Mouse (Mus musculus) layer of hippocampus, postnatal 10 days (tissue): Measurements from ENCODE around the gene Dnajb13. TPM values are rescaled to one million over a fixed set of nuclear protein-coding genes. Genes with fewer than 3 reads are reported as not detected.
A peak's percentile ranks its signal among the peaks of the same experiment; 100 is the strongest.

Experiments
- DNase-seq, 2 experiments: peaks; one replicate each; pipeline ENCODE4 v3.0.0; 2021; ENCODE audit warnings: low spot score in 2 of 2
- long read RNA-seq: library from polyadenylated mRNA; stranded (forward); transcript quantifications from one replicate; pipeline ENCODE4 v2.0.0, GENCODE M21; 2023
- total RNA-seq, 2 experiments: library from RNA; stranded (reverse); gene quantifications; 2 replicates each; pipeline ENCODE4 v1.2.3; 2021

Gene Dnajb13
- total RNA-seq, result under 1 TPM; 0.50 to 0.87 TPM
- long read RNA-seq, partial matches to known transcripts, result 0 of 1 reads
- long read RNA-seq, other reads (novel, unspliced or antisense), result 0 of 1 reads

- peak in 1 of 2 experiments; percentile 33 for DNase-seq
Measured at GRCm38 (mm10) chr7:100514573-100514972, at the start of gene Dnajb13. Gene Dnajb13, minus strand, starts transcription at chr7:100514960.

DNA sequence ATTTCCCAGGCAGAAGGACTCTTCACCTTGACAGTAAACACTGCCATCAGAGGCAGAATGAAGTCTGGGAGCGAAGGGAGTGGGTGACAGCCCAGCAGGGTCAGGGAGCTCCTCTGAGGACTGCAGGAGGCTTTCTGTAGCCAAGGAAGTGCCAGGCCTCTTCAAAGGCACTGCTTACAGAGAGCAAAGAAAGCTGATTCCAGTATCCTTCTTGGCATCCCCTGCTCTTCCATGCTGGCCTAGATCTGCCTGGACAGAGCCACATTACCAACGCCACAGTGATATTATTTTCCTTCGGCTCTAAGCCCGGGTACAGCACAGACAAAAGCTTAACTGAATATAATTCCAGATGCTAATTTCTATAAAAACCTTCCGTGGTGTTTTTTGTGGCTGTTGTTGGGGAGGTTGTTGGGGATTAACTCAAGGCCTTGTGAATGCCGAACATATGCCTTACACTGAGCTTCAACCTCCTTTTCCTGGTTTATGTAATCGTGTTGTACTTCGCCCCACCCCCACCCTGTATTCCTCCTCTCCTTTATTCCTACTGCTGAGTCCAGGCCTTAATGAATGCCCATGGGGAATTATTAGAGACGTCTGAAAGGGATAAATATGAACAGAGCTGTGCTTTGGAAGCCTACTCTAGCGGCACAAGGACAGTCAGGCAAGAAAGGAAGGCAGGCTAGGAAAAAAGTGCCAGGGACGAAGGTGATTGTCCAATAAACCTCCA, 47.3 kb upstream of the Dnajb13 start:
- DNase-seq, result no peak

DNA sequence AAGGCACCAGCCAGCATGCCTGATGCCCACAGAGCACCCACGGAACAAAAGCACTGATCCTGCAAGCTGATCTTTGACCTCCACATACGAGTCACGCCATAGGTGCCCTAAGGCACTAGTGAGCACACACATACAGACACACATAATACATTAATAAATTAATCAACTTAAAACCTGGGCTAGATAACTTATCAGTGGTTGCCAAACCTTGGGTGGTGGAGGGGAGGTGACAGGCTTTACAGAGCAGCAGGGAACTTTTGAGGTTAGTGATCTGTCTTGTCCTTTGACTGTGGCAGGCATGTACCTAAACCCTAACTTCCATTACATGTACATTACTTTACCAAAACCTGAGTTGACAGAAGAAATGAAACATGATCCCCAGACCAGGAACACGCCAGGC, 44.6 kb upstream of the Dnajb13 start:
- no peak for DNase-seq

- no peak for DNase-seq
Measured at GRCm38 (mm10) chr7:100557241-100557640, 42.5 kb upstream of the Dnajb13 start.

DNA sequence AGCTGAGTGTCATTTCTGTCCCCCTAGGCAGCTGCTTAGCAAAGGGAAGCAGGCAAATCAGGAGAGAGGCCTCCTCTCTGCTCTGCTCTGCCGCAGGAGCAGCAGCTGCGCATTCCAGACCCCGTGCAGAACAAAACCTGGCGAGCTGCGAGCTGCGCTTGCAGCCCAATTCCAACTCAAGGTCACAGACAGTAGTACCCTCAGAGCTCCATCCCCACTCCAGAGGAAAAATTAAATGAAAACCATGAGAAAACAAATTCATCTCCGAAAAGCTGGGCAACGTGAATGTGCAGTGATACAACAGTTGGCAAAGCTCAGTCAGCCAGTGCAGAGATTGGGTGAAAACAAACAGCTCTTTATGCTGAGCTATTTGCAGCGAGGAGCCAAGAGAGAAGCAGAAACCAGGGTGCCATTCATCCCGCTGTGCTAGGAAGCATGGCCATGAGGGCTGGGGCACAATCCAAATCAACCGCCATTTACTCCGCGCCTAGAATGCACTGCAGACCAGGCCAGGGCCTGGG, 40.7 kb upstream of the Dnajb13 start:
- DNase-seq, result peak; percentile 64 to 67

DNA sequence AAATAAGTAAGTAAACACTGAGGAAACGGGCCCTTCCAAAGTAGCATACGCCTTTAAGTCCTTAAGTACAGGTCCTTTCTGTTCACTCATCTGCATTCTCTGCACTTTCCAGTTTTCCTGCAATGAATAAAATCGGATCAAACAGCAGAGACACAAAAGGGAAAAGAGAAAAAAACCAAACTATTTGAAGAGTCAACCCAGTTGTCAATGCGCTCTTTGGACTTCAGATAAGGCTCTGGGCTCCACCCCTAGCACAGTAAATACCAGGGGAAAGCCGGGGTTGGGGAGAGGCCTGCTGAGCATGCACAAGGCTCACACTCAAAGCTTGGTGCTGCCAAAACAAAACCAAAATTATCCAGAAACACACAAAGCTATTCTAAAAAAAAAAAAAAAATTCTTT, 40.2 kb upstream of the Dnajb13 start:
- peak; percentile 17 to 24 for DNase-seq

DNA sequence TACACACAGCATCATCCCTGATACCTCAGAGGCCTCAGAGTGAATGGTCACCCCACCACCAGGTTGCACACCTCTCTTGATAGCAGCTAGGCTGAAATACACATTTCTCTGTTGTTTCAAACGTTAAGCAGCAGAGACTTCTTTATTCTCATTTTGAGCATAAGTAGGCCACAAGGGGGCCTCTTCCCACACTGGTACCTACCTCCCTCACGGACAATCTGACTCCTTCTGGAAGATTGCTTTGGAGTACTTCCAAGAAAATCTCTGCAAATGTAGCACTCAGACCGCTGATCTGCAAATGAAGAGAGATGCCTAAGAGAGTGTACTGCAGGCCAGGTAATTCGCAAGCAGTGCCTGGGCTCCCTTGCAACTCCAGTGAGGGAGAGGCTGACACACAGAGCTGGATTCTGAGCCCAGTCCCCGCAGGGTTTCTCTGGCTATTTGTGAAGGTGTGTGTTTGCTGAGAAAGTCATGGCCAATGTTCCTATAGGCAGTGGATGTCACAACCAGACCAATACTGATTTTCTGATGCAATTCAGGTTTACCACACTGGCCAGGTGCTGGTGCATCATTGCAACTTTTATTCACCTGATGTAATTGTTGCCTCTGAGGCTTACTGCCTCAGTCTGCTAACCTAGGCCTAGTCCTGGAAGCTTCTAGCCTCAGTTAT, 35.7 kb upstream of the Dnajb13 start:
- peak; percentile 20 to 42 for DNase-seq

DNA sequence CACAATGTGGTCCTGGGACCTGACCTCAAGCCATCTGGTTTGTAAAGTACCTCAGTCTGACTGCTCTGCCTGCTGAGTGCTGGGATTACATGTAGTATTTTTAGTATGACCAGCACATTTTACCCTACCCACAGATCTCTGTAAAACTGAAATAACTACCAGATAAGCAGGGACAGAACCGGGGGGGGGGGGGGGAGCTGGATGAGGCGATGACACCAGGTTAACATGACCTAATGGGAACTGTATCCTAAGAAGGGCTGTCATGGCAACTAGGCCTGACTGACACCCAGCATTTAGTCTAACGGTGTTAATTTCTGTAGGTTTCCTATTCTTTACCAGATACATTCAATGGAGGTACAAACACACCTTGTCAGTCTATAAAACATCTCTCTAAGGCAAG, 35.0 kb upstream of the Dnajb13 start:
- no peak for DNase-seq

- DNase-seq, result no peak
Measured at GRCm38 (mm10) chr7:100547631-100548030, 32.9 kb upstream of the Dnajb13 start.

DNA sequence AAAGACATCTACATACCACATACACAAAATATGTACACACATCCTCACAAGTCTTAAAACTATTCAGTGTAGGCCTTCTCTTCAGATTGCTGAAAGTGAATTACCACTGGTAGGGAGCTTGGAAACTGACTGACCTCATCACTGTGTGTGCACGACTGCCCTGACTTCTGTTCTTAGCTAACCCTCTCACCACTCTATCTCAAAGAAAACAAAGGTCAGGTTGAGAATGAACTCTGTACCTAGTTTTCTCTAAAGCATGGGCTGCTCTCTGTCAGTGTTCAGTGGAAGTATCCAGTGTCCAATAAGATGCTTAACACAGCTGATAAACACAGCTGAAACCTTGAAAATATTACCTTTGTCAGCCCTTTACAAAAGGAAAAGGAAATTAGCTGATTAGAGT, 29.7 kb upstream of the Dnajb13 start:
- DNase-seq, result no peak

DNA sequence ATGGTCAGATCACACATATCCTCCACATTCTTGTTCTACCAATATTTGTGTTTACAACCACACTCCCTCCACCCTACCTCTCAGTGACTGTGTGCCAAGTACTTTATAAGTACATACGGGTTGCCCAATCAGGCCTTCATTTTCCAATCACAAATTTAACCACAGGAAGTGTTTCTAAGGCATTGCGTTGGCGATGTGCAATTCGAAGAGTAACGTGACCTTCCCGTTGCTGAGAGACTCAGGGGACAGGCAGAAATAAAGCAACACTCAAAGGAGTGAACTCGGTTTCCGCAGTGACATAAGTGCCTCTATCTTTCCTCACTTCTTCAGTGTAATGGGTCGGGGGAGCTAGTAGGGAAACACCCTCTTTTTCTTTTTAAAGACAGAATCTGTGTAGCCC, 24.8 kb upstream of the Dnajb13 start:
- no peak for DNase-seq

DNA sequence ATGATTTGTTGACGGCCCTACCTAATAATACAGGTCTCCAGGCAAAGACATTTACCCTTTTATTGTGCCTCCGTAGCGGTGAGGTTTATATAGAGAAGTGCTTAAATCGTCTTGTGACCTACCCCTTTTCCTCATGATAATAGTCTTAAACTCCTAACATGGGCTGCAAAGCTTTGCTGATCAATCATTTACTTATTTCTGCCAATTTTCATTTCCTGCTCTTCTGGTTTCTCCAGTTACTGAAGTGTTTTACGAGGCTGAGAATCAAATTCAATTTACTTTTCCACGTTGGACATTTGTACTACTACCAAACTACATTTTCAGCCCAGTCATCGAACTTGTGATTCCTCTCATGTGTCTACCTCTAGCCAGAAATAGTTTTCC, 22.8 kb upstream of the Dnajb13 start:
- no peak for DNase-seq

DNA sequence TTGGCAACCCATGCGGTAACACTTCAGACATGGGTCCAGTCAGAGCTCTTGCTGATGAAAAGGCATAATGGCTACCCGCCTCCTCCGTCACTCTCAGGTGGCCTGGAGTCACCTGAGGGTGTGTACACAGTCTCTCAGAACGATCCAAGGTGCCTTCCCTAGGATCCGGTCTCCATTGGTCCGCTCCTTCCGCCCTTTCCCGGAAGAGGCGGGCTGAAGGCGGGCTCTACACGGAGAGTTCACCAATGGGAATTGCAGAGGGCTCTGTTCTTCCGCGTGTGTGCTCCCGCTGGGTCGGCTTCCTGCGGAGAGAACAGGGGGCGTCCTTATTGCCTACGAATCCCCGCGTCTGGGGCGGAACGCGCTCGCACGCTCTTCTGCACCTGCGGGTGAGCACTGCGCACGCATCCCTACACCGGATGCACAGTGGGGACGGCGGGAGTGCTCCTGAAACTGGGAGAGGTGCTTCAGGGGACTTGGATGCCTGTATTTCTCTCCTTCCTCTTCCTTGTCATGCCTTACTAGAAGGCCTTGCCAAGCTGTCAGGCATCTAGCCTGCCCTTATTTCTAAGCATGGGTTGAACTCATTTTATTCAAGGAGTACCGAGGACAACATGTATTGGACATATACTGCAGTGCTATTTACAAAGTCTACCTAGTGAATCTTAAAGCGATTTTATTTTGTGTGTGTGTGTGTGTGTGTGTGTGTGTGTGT, 22.2 kb upstream of the Dnajb13 start, which contains the start of gene Coa4:
Coa4 (plus strand) TSS at position 268 of the 715 bp plus-strand sequence.
- DNase-seq, result peak; percentile 78 to 88

DNA sequence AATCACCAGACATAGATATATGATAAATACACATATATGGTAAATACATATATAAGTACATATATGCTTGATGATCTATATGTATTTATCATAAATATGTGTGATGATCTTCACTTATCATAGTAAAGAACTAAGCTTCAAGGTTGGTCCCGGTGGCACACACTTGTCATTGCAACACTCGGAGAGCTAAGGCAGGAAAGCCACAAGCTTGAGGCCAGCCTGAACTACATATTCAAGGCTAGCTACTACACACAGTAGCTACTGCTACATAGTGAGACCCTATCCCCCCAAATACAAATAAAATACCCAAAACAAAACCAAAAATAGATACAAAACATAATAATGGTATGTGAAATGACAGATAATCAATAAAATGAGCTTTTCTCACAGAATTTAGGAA, 21.1 kb upstream of the Dnajb13 start:
- DNase-seq, result no peak

- no peak for DNase-seq
Measured at GRCm38 (mm10) chr7:100534216-100534615, 19.5 kb upstream of the Dnajb13 start.

- no peak for DNase-seq
Measured at GRCm38 (mm10) chr7:100533503-100533902, 18.7 kb upstream of the Dnajb13 start.

GRCm38 (mm10) chr7:100530766-100531165, 16.0 kb upstream of the Dnajb13 start:
- DNase-seq, result no peak

DNA sequence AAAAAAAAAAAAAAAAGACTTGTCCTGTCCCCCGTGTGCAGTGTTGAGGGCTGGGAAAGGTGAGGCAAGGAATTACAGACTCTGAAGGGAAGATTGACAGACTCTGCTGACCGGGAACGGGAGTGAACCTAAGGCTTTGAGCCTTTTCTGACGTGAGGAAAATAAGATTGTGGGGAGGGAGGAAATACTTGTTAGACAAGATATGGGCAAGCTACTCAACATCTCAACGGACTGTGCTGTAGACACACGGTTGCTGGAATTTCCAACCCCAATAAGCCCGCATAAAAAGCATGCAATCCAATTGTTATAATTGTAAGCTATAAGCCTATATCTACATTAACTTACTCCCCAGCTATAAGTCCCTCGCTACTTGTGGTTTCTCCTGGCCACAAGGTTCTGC, 9.9 kb upstream of the Dnajb13 start:
- DNase-seq, result no peak

GRCm38 (mm10) chr7:100522222-100522621, 7.5 kb upstream of the Dnajb13 start:
- DNase-seq, result no peak

DNA sequence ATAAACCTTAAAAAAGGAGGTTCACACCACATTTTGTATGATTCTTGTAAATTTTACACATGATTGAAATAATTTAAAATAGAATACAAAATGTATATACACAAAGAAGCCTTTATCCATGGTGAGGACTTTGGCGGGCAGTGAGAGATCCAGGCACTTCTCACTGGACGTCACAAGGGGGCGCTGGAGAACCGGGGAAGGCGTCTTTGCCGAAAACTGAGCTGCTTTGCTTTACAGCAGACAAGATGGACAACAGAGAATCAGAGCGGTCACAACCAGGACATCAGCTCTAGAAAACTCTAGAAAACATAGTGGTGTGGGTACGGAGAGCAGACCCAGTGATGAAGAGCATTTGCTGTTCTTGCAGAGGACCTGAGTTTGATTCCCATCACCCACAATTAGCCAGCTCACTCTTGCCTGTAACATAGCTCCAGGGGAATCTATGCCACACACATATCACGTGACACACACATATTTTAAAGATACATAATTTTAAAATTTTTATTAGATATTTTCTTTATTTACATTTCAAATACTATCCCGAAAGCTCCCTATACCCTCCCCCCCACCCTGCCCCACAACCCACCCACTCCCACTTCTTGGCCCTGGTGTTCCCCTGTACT, 6.0 kb upstream of the Dnajb13 start:
- peak; percentile 90 to 92 for DNase-seq

- DNase-seq, result no peak
Measured at GRCm38 (mm10) chr7:100520204-100520603, 5.4 kb upstream of the Dnajb13 start.
